Mouse (Mus musculus) heart, embryonic 13.5 days (tissue): Measurements from ENCODE around the gene Cnbp. TPM values are rescaled to one million over a fixed set of nuclear protein-coding genes. Genes with fewer than 3 reads are reported as not detected.

Experiments
- ATAC-seq: fragments of 200-750 bp; cut with Nextera tagmentation; 2 replicates; pipeline ENCODE4 v1.8.0; 2017; ENCODE audit warnings: moderate TSS enrichment; ENCODE audit not compliant: insufficient number of reproducible peaks, low FRiP score, low TSS enrichment; ENCODE audit errors: extremely low read depth
- H3K27ac ChIP-seq: fragments of 300-500 bp; sonication (generic); replicated peaks from 2 replicates; pipeline ENCODE4 v1.5.1; 2015; ENCODE audit warnings: moderate library complexity, mild to moderate bottlenecking, inconsistent platforms
- H3K27me3 ChIP-seq: fragments of 300-500 bp; sonication (generic); replicated peaks from 2 replicates; pipeline ENCODE4 v1.6.1; 2015; ENCODE audit warnings: mild to moderate bottlenecking, inconsistent platforms
- H3K36me3 ChIP-seq: fragments of 300-500 bp; sonication (generic); 2 replicates; pipeline ENCODE4 v1.6.1; 2015; ENCODE audit warnings: mild to moderate bottlenecking, inconsistent platforms
- H3K4me1 ChIP-seq: fragments of 300-500 bp; sonication (generic); 2 replicates; pipeline ENCODE4 v1.6.1; 2015; ENCODE audit warnings: inconsistent platforms
- H3K4me2 ChIP-seq: fragments of 300-500 bp; sonication (generic); 2 replicates; pipeline ENCODE4 v1.6.1; 2015; ENCODE audit warnings: inconsistent platforms, mild to moderate bottlenecking, moderate library complexity
- H3K4me3 ChIP-seq: fragments of 300-500 bp; sonication (generic); 2 replicates; pipeline ENCODE4 v1.5.1; 2015; ENCODE audit warnings: moderate library complexity, mild to moderate bottlenecking, inconsistent platforms
- H3K9ac ChIP-seq: fragments of 300-500 bp; sonication (generic); 2 replicates; pipeline ENCODE4 v1.6.1; 2015; ENCODE audit warnings: inconsistent platforms, mild to moderate bottlenecking, moderate library complexity
- H3K9me3 ChIP-seq: fragments of 300-500 bp; sonication (generic); 2 replicates; pipeline ENCODE4 v1.6.1; 2016; ENCODE audit warnings: inconsistent platforms
- WGBS: fragments of 180-500 bp; shearing (Covaris S2); methylation state at CpG from one replicate; pipeline ENCODE4 v1.1.7; 2015; ENCODE audit warnings: mixed read lengths; 5-methylcytosine and 5-hydroxymethylcytosine counted together
- polyA plus RNA-seq: library from polyadenylated mRNA; unstranded; fragments of >200 nt; fragmentation: Nextera tagmentation; extraction: Ambion mirVana; gene quantifications from 2 replicates; pipeline ENCODE4 v1.2.1, GENCODE M21; 2015

Gene Cnbp
- polyA plus RNA-seq, 1 experiment from 2014 or later: 722 TPM

- Histone ChIP-seq H3K4me1 (peaks cover 34% of the 10 kb centered on the region), H3K4me2 (peak overlapping the region; percentile 78), H3K27me3 (no peaks in the 10 kb centered on the region), H3K9me3 (no peaks in the 10 kb centered on the region), H3K36me3 (peaks cover 28% of the 10 kb centered on the region), H3K4me3 (peak overlapping the region; percentile 90), H3K9ac (peak overlapping the region; percentile 99), H3K27ac (peak overlapping the region; percentile 93)
- under 1% methylated on average over 8 of the region's 8 CpGs for WGBS
- no peak for ATAC-seq
Observed at GRCm38 (mm10) chr6:87849780-87850154, 1.1 kb downstream of the Cnbp start.

GRCm38 (mm10) chr6:87846813-87847212 is 4.1 kb downstream of the Cnbp start:
- Histone ChIP-seq H3K4me2 (peak overlapping the region; percentile 28; the same call in 1 of the 2 replicates), H3K4me3 (no peak overlapping the region)

GRCm38 (mm10) chr6:87845031-87845695 is 5.7 kb downstream of the Cnbp start:
- no peak for ATAC-seq
- no peak overlapping the region for H3K4me3 ChIP-seq
- H3K4me2 ChIP-seq: no peak overlapping the region
- H3K27me3 ChIP-seq: no peaks in the 10 kb centered on the region
- H3K9ac ChIP-seq: no peak overlapping the region
- peaks cover 67% of the 10 kb centered on the region for H3K36me3 ChIP-seq
- no peaks in the 10 kb centered on the region for H3K9me3 ChIP-seq
- peaks cover 27% of the 10 kb centered on the region for H3K4me1 ChIP-seq
- WGBS: 89% methylated on average over 13 of the region's 13 CpGs
- H3K27ac ChIP-seq: no peak overlapping the region

More at GRCm38 (mm10) chr6:87846813-87847212, 4.1 kb downstream of the Cnbp start:
- H3K9ac ChIP-seq: no peak overlapping the region
- peaks cover 33% of the 10 kb centered on the region for H3K4me1 ChIP-seq
- WGBS: 72% methylated on average over 1 of the region's 1 CpGs
- H3K27ac ChIP-seq: no peak overlapping the region
- no peaks in the 10 kb centered on the region for H3K9me3 ChIP-seq
- ATAC-seq: no peak
- H3K27me3 ChIP-seq: no peaks in the 10 kb centered on the region
- peaks cover 57% of the 10 kb centered on the region for H3K36me3 ChIP-seq

GRCm38 (mm10) chr6:87842254-87842653 is 8.7 kb downstream of the Cnbp start:
- Histone ChIP-seq H3K4me3 (no peak overlapping the region), H3K4me1 (peaks cover 20% of the 10 kb centered on the region), H3K27ac (no peak overlapping the region), H3K4me2 (no peak overlapping the region), H3K36me3 (peaks cover 52% of the 10 kb centered on the region), H3K27me3 (no peaks in the 10 kb centered on the region), H3K9ac (no peak overlapping the region), H3K9me3 (no peaks in the 10 kb centered on the region)
- no peak for ATAC-seq
- 27% methylated on average over 1 of the region's 1 CpGs for WGBS

- no peak overlapping the region for H3K4me2 ChIP-seq
- peaks cover 52% of the 10 kb centered on the region for H3K36me3 ChIP-seq
- H3K27me3 ChIP-seq: no peaks in the 10 kb centered on the region
- ATAC-seq: no peak
- 80% methylated on average over 8 of the region's 8 CpGs for WGBS
- H3K9ac ChIP-seq: no peak overlapping the region
- no peak overlapping the region for H3K4me3 ChIP-seq
- peaks cover 18% of the 10 kb centered on the region for H3K4me1 ChIP-seq
- H3K27ac ChIP-seq: no peak overlapping the region
- H3K9me3 ChIP-seq: no peaks in the 10 kb centered on the region
Observed at GRCm38 (mm10) chr6:87841635-87842034, 9.3 kb downstream of the Cnbp start.

GRCm38 (mm10) chr6:87839797-87840341 is 11.0 kb downstream of the Cnbp start:
- H3K27ac ChIP-seq: 0 out of 2 replicates have a peak overlapping the region, but pooled peaks have one; percentile 97
- no peak for ATAC-seq
- peak overlapping the region; percentile 87; the same call in 1 of the 2 replicates for H3K4me3 ChIP-seq
- no peaks in the 10 kb centered on the region for H3K9me3 ChIP-seq
- no peaks in the 10 kb centered on the region for H3K27me3 ChIP-seq
- H3K4me2 ChIP-seq: peak overlapping the region; percentile 87
- H3K36me3 ChIP-seq: peaks cover 53% of the 10 kb centered on the region
- peaks cover 18% of the 10 kb centered on the region for H3K4me1 ChIP-seq
- peak overlapping the region; percentile 94; the same call in 1 of the 2 replicates for H3K9ac ChIP-seq
- WGBS: 55% methylated on average over 11 of the region's 11 CpGs

GRCm38 (mm10) chr6:87838551-87839197 is 12.2 kb downstream of the Cnbp start, which contains the start of gene Isy1:
Gene Isy1 (minus strand): TSS chr6:87838798.
- Histone ChIP-seq H3K4me3 (peak within 1 kb of the TSS; percentile 87), H3K9ac (peak within 1 kb of the TSS; percentile 94), H3K9me3 (no peaks in the 10 kb centered on the region), H3K36me3 (peaks cover 53% of the 10 kb centered on the region), H3K27ac (peak within 1 kb of the TSS; percentile 97), H3K4me1 (peaks cover 18% of the 10 kb centered on the region), H3K27me3 (no peaks in the 10 kb centered on the region), H3K4me2 (peak within 1 kb of the TSS; percentile 87)
- peak; percentile 84 for ATAC-seq
- under 1% methylated on average over 46 of the region's 46 CpGs for WGBS

- H3K4me3 ChIP-seq: no peak within 1 kb of the TSS
- H3K9me3 ChIP-seq: no peaks in the 10 kb centered on the region
- H3K9ac ChIP-seq: no peak within 1 kb of the TSS
- no peak within 1 kb of the TSS for H3K4me2 ChIP-seq
- H3K4me1 ChIP-seq: peaks cover 18% of the 10 kb centered on the region
- no peak for ATAC-seq
- no peak within 1 kb of the TSS for H3K27ac ChIP-seq
- WGBS: 89% methylated on average over 7 of the region's 7 CpGs
- peaks cover 49% of the 10 kb centered on the region for H3K36me3 ChIP-seq
- H3K27me3 ChIP-seq: no peaks in the 10 kb centered on the region
Observed at GRCm38 (mm10) chr6:87835695-87836094, 15.2 kb downstream of the Cnbp start, which contains the start of gene Gm45140. Gene Gm45140 (minus strand): TSS chr6:87835795.

GRCm38 (mm10) chr6:87820366-87820765 is 30.5 kb downstream of the Cnbp start:
- H3K9me3 ChIP-seq: no peaks in the 10 kb centered on the region
- no peaks in the 10 kb centered on the region for H3K4me1 ChIP-seq
- no peak for ATAC-seq
- no peaks in the 10 kb centered on the region for H3K27me3 ChIP-seq
- H3K36me3 ChIP-seq: peaks cover 99% of the 10 kb centered on the region
- no peak overlapping the region for H3K9ac ChIP-seq
- WGBS: 92% methylated on average over 2 of the region's 2 CpGs
- no peak overlapping the region for H3K4me2 ChIP-seq
- H3K27ac ChIP-seq: no peak overlapping the region
- H3K4me3 ChIP-seq: no peak overlapping the region

- Histone ChIP-seq H3K27ac (no peak overlapping the region), H3K27me3 (no peaks in the 10 kb centered on the region), H3K4me3 (no peak overlapping the region), H3K36me3 (peaks cover 58% of the 10 kb centered on the region), H3K4me2 (no peak overlapping the region), H3K4me1 (peaks cover 20% of the 10 kb centered on the region), H3K9ac (no peak overlapping the region), H3K9me3 (no peaks in the 10 kb centered on the region)
- ATAC-seq: no peak
- WGBS: 92% methylated on average over 5 of the region's 5 CpGs
Observed at GRCm38 (mm10) chr6:87814486-87814885, 36.4 kb downstream of the Cnbp start.

- 87% methylated on average over 1 of the region's 1 CpGs for WGBS
- Histone ChIP-seq H3K27ac (peak overlapping the region; percentile 79; the same call in 1 of the 2 replicates), H3K9ac (peak overlapping the region; percentile 88; the same call in 1 of the 2 replicates), H3K36me3 (peaks cover 43% of the 10 kb centered on the region), H3K4me1 (peaks cover 20% of the 10 kb centered on the region), H3K27me3 (no peaks in the 10 kb centered on the region), H3K4me2 (peak overlapping the region; percentile 97), H3K9me3 (no peaks in the 10 kb centered on the region), H3K4me3 (peak overlapping the region; percentile 73)
- no peak for ATAC-seq
Observed at GRCm38 (mm10) chr6:87812656-87813055, 38.2 kb downstream of the Cnbp start.
